In the genomic region with DNA sequence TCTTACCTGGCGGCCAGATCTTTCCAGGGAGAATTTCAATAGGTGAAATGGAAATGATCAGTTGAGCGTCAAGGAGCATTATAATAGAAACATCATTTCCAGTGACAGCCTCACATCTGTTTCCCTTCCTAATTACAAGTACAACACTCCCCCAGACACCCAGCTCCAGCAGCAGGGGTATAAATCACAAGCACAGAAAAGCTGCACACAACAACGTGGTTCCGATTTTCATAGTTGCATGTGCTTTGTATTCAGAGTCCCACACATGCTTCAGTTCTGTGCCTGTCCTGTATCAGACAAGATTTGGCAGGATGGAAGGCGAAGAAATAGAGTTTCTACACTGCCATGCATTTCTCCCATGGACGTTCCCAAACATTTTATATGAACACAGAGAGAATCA, we compare ENCODE assay signal across 17 mouse cellular contexts.
DNase-seq lines count a peak whose midpoint lies in the region; TF ChIP-seq lines count a peak whose summit lies in the region.
"Had no signal": no experiment of that assay in that cellular context is flagged by ENCODE, and none has a peak within 500 bp of the region (broad histone marks: within the 10 kb centered on the region; RNA-seq: fewer than 3 reads in every experiment).

No protein-coding gene starts in this region.

- peak; percentile 28 for DNase-seq in embryo, embryonic 11 days
- no peak for DNase-seq in embryo, embryonic 9.5 days (ENCODE audit: extremely low spot score)
- DNase-seq in kidney, postnatal 4 days, result peak; percentile 20 to 24
- no peak for DNase-seq in kidney, postnatal 36 days
- peak; percentile 40 for DNase-seq in forelimb bud, embryonic 11.5 days (ENCODE audit: low read depth, low spot score)
- DNase-seq in layer of hippocampus, adult 2 months (ENCODE audit: low spot score in 2 of 2), result no peak
- no peak for DNase-seq in left cerebral cortex, adult 9 months (ENCODE audit: low spot score in 2 of 2)
- DNase-seq: adrenal gland, postnatal 10 days; cerebellum, adult 11 months; cerebellum, adult 8-10 months; cerebellum, postnatal 14 days; gastrocnemius, postnatal 36 days; heart, adult 11 months; heart, postnatal 36 days had no signal

- no peak for TF ChIP-seq CTCF in layer of hippocampus, adult 2 months (conservative IDR thresholded peaks at IDR 0.05)

- no peak overlapping the region for H3K4me3 ChIP-seq in layer of hippocampus, adult 2 months
- H3K4me3 ChIP-seq: embryonic facial prominence, embryonic 13.5 days; heart, embryonic 13.5 days; hindbrain, embryonic 15.5 days had no signal

- H3K27ac ChIP-seq in layer of hippocampus, adult 2 months, result no peak overlapping the region
- H3K27ac ChIP-seq: embryonic facial prominence, embryonic 13.5 days; heart, embryonic 13.5 days; hindbrain, embryonic 15.5 days had no signal

Comparison
In these comparisons a context has a peak if more than half of its experiments do, and no peak if none do; other contexts are left out.
1. DNase-seq: peak in embryo, embryonic 11 days (single experiment), kidney, postnatal 4 days (2 of 2) and forelimb bud, embryonic 11.5 days (single experiment); none in embryo, embryonic 9.5 days (single experiment), kidney, postnatal 36 days (0 of 2), layer of hippocampus, adult 2 months (0 of 2) and left cerebral cortex, adult 9 months (0 of 2).